Mouse (Mus musculus) stomach, embryonic 16.5 days (tissue): ENCODE measurements around the gene Cpz. TPM values are rescaled to one million over a fixed set of nuclear protein-coding genes. Genes with fewer than 3 reads are reported as not detected.

Experiments
- ATAC-seq: fragments of 200-750 bp; cut with Nextera tagmentation; 2 replicates; pipeline ENCODE4 v1.8.0; 2017; ENCODE audit warnings: moderate number of reproducible peaks, moderate TSS enrichment; ENCODE audit not compliant: insufficient read depth, low FRiP score
- H3K27ac ChIP-seq: fragments of 300-500 bp; sonication (generic); 2 replicates; pipeline ENCODE4 v1.5.1; 2014; ENCODE audit warnings: low read length
- H3K27me3 ChIP-seq: fragments of 300-500 bp; sonication (generic); 2 replicates; pipeline ENCODE4 v1.6.1; 2014; ENCODE audit warnings: low read length, control low read depth, mixed read lengths; ENCODE audit not compliant: control insufficient read depth, insufficient read depth
- H3K36me3 ChIP-seq: fragments of 300-500 bp; sonication (generic); 2 replicates; pipeline ENCODE4 v1.6.1; 2014; ENCODE audit warnings: low read length; ENCODE audit not compliant: control insufficient read depth, insufficient read depth
- H3K4me1 ChIP-seq: fragments of 300-500 bp; sonication (generic); 2 replicates; pipeline ENCODE4 v1.6.1; 2014; ENCODE audit warnings: low read length, control low read depth, mixed read lengths; ENCODE audit not compliant: control insufficient read depth, insufficient read depth
- H3K4me2 ChIP-seq: fragments of 300-500 bp; sonication (generic); 2 replicates; pipeline ENCODE4 v1.6.1; 2014; ENCODE audit warnings: low read depth, low read length, mixed read lengths
- H3K4me3 ChIP-seq: fragments of 300-500 bp; sonication (generic); replicated peaks from 2 replicates; pipeline ENCODE4 v1.5.1; 2014; ENCODE audit warnings: mild to moderate bottlenecking, low read length
- H3K9ac ChIP-seq: fragments of 300-500 bp; sonication (generic); 2 replicates; pipeline ENCODE4 v1.6.1; 2014; ENCODE audit warnings: low read length
- H3K9me3 ChIP-seq: fragments of 300-500 bp; sonication (generic); replicated peaks from 2 replicates; pipeline ENCODE4 v1.6.1; 2016; ENCODE audit warnings: low read length, control low read depth; ENCODE audit not compliant: control insufficient read depth
- WGBS: fragments of 180-500 bp; shearing (Covaris S2); extraction: QIAGEN DNeasy Blood & Tissue Kit; methylation state at CpG from one replicate; pipeline ENCODE4 v1.1.7; 2014; 5-methylcytosine and 5-hydroxymethylcytosine counted together
- polyA plus RNA-seq: library from polyadenylated mRNA; unstranded; fragments of >200 nt; fragmentation: Nextera tagmentation; extraction: Ambion mirVana; gene quantifications from 2 replicates; pipeline ENCODE4 v1.2.1, GENCODE M21; 2015

Gene Cpz
- polyA plus RNA-seq, 1 experiment from 2014 or later = 11.1 TPM

- no peak for ATAC-seq
- Histone ChIP-seq H3K36me3 (no peaks in the 10 kb centered on the region), H3K4me3 (no peak overlapping the region), H3K9me3 (no peaks in the 10 kb centered on the region), H3K9ac (no peak overlapping the region), H3K4me2 (no peak overlapping the region), H3K27ac (no peak overlapping the region), H3K27me3 (no peaks in the 10 kb centered on the region; the same call in 1 of the 2 replicates), H3K4me1 (no peaks in the 10 kb centered on the region)
- 57% methylated on average over 8 of the region's 8 CpGs for WGBS
Measured at GRCm38 (mm10) chr5:35462081-35462480, 63.4 kb downstream of the Cpz start.

- Histone ChIP-seq H3K27ac (no peak overlapping the region), H3K4me3 (no peak overlapping the region), H3K4me2 (no peak overlapping the region), H3K27me3 (no peaks in the 10 kb centered on the region), H3K36me3 (no peaks in the 10 kb centered on the region), H3K4me1 (no peaks in the 10 kb centered on the region), H3K9me3 (no peaks in the 10 kb centered on the region), H3K9ac (no peak overlapping the region)
- WGBS = 80% methylated on average over 4 of the region's 4 CpGs
- no peak for ATAC-seq
Measured at GRCm38 (mm10) chr5:35459760-35460159, 65.7 kb downstream of the Cpz start.

DNA sequence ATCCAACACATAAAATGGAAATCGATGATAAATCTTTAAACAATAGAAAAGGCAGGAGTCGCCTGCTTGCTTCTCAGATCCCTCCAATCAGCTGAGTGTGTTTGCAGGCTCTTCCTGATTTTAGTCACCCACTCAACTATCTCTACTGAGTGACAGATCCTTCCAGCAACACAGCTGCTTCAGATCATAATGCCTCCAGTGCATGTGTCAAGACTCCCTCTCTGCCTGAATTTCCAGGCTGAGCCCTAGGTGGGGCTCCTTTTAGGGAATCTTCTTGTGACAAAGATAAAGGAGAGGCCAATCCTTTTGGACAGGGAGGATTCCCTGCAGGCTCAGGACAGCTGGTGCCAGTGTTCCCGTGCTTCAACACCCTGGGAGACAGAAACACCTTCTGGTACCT lies 67.2 kb downstream of the Cpz start:
- no peak overlapping the region for H3K4me3 ChIP-seq
- 62% methylated on average over 3 of the region's 3 CpGs for WGBS
- no peaks in the 10 kb centered on the region for H3K36me3 ChIP-seq
- no peaks in the 10 kb centered on the region for H3K4me1 ChIP-seq
- no peak overlapping the region for H3K27ac ChIP-seq
- no peak for ATAC-seq
- H3K9me3 ChIP-seq = no peaks in the 10 kb centered on the region
- no peaks in the 10 kb centered on the region for H3K27me3 ChIP-seq
- H3K9ac ChIP-seq = no peak overlapping the region
- no peak overlapping the region for H3K4me2 ChIP-seq

- H3K4me2 ChIP-seq = no peak overlapping the region
- H3K4me3 ChIP-seq = no peak overlapping the region
- no peak overlapping the region for H3K9ac ChIP-seq
- ATAC-seq = no peak
- H3K9me3 ChIP-seq = no peaks in the 10 kb centered on the region
- H3K27me3 ChIP-seq = no peaks in the 10 kb centered on the region
- WGBS = 78% methylated on average over 7 of the region's 7 CpGs
- no peaks in the 10 kb centered on the region for H3K36me3 ChIP-seq
- no peak overlapping the region for H3K27ac ChIP-seq
- H3K4me1 ChIP-seq = no peaks in the 10 kb centered on the region
Measured at GRCm38 (mm10) chr5:35457364-35457763, 68.1 kb downstream of the Cpz start.

GRCm38 (mm10) chr5:35454187-35454800 lies 71.2 kb downstream of the Cpz start:
- Histone ChIP-seq H3K9ac (no peak overlapping the region), H3K27me3 (no peaks in the 10 kb centered on the region), H3K4me1 (no peaks in the 10 kb centered on the region), H3K4me2 (no peak overlapping the region), H3K36me3 (no peaks in the 10 kb centered on the region), H3K9me3 (no peaks in the 10 kb centered on the region), H3K27ac (no peak overlapping the region), H3K4me3 (no peak overlapping the region)
- 39% methylated on average over 17 of the region's 17 CpGs for WGBS
- no peak for ATAC-seq

Other genes with a start within 250 kb of the Cpz start
- not detected in 2 replicates for gene Adra2c, start 247.4 kb downstream of the Cpz start, polyA plus RNA-seq
- gene Hmx1, start 136.6 kb downstream of the Cpz start, polyA plus RNA-seq = not detected in 2 replicates
- gene Trmt44, start 49.4 kb upstream of the Cpz start, polyA plus RNA-seq = 7.0 and 7.6 TPM in 2 replicates
- 15.1 and 15.9 TPM in 2 replicates for gene Acox3, start 57.3 kb upstream of the Cpz start, polyA plus RNA-seq
- gene Htra3, start 154.1 kb upstream of the Cpz start, polyA plus RNA-seq = 67.7 and 77.5 TPM in 2 replicates
- gene Sh3tc1, start 214.3 kb upstream of the Cpz start, polyA plus RNA-seq = 6.2 and 9.1 TPM in 2 replicates
- 3.5 and 4.3 TPM in 2 replicates for gene Ablim2, start 232.2 kb upstream of the Cpz start, polyA plus RNA-seq